Mouse (Mus musculus) lung, postnatal 14 days (tissue): ENCODE results near the gene Rab12.

Source experiments
- DNase-seq: peaks from one replicate; pipeline ENCODE4 v3.0.0; 2021

Gene Rab12

DNA sequence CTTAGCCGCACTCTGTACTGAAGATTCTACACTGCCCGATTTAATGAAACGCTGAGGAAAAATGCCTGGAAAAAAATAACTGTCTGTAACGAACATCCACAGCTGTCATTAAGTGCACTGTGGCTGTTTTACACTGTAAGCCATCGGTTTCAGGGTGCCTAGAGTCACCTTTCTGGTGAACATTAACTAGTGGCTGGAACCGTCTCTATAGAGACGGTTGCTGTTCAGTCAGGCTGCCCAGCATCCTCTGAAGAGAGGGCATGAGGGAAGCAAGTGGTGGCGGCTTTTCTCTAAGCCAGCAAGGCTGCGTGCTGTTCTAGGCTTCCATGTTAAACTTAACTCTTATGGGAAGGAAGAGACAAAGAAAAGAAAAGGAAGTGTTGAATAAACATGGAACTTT is 22.9 kb downstream of the Rab12 start:
- no peak for DNase-seq

DNA sequence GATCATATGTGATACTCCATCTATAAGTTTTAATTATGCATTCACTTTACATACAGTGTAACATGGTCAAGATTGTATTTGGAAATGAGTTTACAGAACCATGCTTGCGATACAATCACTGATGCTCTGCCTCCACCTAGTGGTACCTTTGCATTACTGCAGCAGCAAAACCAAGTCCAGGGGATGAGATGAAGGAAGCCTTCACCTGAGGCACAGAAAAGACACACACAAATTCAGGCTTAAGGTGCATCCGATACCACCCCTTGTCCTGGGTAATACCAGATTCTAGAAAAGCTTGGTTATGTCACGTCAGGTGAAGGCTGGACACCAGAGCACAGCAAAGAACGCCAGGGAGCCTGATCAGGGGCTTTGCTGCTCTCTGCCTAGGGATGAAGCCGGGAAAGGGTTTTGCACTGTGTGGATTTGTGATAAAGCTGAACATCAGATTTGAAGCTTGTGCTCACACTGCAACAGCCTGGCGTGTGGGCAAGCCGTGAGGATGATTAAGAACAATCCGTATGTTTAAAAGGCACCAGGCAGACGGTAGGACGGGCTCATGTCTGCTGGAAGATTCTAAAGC is 29.4 kb downstream of the Rab12 start:
- peak; percentile 56 for DNase-seq

DNA sequence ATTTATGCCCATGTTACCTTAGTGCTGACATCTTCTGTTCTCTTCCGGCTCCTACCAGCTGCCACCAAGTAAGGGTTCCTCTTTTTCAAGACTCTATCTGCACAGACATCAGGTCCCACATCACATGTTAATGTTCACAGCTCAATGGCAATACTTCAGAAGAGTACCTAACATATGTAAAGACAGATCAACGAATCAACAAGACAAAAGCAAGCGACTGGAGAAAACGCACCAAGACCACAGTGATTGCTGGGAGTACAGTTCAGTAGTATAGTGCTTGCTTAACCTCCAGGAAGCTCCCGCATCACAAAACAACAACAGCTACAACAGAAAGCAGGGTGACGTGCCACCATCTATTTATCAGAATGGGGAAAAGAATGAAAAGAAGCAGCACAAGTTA is 33.0 kb downstream of the Rab12 start:
- no peak for DNase-seq

DNA sequence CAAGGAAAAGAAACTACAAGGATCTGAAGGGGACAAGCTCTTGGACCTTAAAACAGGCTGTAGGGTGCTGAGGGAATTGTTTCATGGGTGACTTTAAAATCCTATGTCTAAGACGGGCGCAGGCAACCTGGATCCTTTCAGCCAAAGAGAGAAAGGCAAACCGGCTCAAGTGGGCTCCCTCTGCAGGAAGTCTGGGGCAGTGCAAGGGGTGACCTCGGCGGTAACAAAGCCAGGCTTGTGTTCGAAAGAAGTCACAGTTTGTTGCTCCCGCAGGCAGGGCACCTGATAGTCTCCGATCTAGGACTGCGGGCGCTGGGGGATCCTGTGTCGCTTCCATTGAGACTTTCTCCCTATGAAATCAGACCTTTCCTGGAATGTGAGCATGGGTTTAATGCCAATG is 33.8 kb downstream of the Rab12 start:
- DNase-seq = peak; percentile 82

DNA sequence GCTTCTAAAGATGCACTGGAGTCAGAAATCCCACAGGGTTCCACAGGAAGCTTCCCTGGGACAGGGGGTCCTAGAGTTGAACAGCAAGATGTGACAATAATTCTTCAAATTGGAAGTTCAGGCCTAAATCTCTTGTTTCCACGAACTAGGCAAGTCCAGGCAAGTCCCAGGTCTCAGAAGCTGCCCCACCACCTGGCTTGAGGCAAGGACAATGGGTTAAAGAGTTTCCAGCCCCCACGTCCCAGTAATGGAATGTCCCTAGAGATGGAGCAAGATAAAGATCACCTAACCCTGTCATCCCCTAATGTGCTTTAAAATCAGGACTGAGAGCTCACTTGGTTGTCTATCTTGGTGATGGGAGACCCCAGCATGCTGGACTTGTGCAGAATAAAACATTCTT is 34.6 kb downstream of the Rab12 start:
- DNase-seq = no peak

DNA sequence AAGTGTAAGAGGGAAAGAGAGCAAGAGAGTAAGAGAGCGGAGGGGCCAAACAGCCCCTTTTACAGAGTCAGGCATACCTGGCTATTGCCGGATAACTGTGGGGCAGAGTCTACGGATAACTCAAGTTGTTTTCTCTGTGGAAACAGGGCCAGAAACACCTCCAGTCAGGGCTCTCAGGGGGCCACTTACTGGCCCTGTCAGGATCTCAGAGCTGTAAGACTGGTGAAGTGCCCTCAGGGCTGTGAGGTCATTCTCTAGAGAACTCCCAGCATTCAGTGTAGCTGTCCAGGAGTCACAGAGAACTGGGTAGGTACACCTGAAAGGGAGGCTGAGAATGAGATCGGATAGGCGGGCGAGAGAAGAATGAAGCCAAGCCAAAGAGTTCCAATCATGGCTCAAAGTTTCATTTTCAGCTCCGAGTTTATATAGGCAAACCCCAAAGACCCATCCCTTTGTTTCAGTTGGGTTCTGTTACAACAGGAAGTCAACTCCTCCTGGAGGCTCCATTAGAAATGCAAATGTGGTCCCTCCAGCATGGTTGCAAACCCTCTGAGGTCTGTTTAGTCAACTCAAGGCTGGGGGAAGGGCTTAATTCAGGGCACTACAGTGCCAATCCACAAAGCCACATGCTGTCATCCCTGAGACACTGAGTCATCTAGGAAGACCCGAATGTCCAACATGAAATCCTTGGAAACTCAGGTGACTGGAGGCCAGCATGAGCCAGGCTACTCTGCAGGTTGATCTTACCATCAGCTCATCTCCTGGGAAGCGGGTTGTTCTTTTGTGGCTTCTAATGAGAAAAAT is 35.7 kb downstream of the Rab12 start:
- peak; percentile 34 for DNase-seq

DNA sequence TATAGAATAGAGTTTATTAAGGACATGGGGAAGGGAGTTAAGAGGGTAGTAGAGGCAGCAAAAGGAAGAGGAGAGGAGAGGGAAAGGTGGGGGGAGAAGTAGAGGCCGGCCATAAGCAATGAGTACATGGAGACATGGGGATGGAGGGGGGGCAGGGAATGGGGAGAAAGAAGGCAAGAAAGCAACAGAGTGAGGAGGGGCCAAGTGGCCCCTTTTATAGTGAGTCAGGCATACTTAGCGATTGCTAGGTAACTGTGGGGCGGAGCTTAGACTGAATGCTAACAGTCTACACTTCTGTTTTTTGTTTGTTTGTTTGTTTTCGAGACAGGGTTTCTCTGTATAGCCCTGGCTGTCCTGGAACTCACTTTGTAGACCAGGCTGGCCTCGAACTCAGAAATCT is 38.2 kb downstream of the Rab12 start:
- no peak for DNase-seq

DNA sequence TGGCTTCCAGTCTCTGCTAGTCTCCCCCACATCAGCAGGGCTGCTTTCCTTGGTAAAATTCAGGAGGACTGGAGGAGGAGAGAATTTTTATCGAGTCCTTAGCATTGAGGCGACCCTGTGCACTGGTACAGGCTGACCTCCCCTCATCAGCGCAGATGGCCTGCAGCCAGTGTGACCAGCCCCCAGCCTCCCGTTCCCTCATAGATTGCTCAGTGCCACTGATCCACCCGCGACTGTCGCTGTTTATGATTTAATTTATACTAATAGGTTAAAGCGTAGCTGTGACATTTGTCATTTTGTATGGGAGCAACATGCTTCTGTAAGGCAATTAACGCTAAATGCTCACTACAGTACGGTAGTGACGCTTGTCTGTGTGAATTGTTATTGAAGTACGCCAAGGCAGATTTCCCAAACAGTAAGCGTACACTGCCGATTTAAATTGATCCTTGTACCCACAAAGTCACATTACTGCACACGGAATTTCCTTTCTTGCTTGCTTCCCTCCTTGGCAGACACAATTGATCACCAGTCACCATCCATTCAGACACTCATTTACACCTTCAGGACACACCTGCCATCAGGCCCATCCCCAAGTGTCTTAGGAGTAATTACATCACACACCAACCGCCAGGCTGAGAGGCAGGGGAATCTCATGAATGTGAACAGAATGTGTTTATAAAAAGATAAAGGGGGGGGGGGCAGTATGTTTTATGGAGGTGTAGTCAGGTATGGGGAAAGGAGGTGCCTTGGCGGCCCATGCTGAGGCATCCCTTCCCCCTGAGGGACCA is 38.8 kb downstream of the Rab12 start:
- DNase-seq = no peak

DNA sequence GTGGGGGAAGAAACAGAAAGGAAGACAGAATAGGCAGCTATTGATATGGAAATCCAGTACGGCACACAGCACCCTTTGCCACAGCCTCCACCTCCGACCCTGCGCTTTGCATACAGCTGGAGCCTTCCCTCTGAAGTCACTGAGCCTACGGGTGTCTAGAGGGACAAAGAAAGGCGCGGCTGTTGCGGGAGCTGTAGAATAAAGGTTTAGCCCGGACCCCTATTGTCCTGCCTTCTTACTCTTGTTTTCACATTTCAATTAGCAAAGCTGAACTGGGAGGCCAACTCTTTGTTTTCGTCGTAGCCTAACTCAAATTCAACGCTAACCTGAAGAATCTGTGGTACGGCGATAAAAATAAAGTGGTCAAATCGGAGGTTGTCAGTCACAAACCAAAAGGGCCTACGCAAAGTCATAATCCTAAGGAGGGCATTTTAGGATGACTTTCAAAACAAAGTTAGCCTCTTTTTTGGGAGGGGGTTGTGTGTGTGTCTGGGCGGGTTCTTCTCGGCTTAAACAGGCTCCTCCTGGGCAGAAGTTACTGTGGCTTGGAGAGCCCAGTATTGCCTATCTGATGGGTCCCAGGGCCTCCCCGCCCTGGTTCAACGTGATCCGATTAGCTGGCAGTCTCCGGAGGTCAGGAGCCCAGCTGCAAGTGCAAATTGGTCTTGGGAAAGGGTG is 39.6 kb downstream of the Rab12 start:
- DNase-seq = no peak

DNA sequence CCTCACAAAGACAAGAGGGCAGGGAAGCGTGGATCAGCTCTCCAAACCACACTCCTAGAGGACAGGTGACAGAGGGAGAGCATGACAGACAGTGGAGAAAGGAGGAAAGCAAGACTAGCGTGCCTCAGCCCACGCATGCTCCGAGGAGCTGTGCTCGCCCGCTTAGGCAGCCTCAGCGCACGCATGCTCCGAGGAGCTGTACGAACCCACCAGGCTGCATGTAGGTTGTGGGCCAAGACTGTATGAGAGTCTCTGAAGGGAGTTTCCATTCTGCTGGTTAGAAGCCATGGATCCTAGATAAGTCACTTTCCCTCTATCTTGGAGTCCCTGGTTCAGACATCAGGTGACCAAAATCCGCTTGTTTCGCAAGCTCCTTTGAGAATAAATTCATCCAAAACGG is 40.2 kb downstream of the Rab12 start:
- no peak for DNase-seq

DNA sequence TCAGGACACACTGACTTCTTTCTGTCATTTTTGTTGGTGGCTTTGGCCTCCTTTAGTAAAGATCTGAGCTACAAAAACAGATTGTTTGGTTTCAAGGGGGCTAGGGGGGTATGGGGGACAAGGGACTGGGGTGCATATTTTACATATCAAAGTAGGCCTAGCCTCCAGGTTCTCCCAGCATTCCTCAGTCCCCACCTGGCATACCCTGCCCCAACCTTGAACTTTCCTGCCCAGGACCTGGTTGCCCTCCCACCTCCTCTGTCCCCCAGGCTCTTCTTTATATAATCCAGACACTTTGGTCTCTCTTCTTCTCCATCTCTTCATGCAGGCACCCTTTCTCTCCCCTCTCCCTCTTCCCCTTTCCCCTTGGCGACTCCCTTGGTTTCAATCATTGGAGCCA is 46.3 kb downstream of the Rab12 start:
- no peak for DNase-seq

DNA sequence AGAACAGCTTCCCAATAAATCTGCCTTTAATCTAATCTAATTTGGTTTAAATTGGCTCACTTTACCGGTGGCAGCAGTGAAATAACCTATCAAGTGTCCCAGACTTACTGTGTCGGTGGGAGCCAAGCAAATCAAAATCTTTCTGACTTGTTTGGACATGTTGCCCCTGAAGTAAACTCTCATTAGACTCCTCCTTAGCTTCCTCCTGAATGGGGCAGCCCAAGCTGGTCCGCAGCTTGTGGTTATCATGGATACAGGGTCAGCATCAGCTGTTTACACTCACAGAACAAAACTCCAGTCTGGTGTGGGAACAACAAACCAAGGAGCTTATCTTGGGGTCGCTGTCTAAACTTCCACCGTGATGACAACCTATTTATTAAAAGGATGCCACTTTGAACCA is 47.8 kb downstream of the Rab12 start:
- DNase-seq = no peak

DNA sequence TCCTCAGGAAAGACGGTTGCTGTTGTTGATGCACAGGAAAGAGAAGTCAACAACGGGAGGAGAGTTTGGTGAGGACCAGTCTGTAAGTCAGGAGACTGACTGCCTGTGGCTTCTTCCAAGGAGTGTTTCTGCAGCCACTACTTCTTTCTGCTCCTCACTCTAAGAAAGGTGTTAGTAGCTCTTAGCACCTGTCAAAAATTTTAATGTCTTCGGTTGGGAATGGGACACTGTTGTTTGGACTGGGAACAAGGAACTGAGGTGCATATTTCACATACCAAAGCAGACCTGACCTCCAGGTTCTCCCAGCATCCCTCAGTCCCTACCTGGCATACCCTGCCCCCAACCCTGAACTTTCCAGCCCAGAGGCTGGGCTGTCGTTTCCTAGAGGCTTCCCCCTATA is 48.3 kb downstream of the Rab12 start:
- no peak for DNase-seq

DNA sequence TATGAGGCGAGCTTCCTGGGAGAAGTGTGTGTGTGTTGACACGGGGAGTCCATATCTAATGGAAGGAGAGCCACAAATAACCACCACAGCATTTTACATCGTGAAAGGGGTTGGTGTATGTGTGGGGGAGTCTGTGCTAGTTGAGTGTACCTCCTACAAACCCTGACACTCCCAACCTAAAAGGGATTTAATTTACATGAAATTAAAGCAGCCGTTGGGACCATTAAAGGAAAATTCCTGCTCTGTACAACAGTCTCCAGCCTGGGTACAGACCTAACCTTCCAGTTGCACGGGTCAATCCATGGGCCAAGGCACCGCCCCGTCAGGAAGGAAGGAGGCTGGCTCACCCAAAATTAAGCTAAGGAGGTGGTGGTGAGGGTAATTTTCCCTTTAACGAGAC is 49.5 kb downstream of the Rab12 start:
- DNase-seq = no peak

DNA sequence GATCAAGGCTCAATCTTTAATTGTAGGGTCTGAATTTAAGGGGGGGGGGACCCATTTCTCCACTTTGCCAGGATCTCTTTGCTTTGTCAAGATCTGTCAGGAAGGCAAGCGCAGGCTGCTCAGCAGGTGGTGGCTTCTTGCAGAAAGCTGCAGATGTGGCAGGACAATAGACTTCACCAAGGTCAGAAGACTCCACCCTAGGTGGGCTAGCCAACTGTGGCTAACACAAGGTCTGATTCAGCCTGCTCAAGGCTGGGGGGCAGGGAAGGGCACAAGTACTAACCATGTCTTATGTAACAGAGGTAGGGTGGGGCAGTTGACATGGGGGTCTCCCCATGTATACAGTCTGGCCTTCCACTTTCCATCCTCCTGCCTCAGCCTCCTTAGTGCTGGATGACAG is 62.3 kb downstream of the Rab12 start:
- no peak for DNase-seq

DNA sequence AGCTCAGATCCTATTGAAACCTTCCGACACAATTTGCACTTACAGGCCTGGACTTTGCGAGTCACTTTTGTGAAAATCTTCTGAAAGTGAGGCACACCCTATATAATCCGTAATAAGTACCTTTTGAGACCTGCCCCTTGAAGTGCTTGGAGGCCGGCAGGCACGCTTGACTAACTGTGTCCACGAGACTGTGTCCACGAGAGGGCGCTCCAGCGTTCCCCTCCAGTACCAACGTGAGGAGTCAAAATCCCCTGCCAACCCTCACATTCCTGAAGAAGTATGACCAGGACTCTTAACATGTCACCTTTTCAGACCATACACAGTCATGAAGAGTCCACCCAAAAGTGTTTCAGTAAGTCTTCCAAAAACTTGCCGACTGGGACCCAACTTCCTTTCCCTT is 68.4 kb downstream of the Rab12 start:
- DNase-seq = peak; percentile 95

DNA sequence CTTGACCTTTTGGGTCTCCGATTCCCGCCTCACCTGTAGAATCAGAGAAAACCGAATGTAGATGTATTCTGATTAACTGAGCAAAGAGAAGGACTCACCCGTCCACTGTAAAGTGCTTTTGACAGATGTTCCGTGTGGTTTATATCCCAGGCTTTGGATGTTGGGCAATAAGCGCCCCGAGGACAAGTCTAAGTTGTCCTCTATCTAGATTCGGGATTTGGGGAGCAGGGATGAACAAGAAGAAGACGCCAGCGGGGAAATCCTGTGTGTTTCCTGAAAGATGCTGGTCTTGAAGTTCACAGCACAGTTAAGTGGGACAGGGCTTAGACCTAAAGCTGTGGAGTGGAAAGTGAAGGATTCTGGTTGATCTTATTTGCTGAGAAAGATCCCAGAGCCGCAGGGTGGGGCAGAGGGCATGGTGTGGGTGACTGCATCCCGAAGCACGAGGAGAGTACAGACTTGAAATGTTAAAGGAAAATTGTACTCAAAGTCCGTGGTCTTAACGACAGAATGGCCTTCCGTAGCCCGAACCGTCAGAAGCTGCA is 68.9 kb downstream of the Rab12 start:
- no peak for DNase-seq

DNA sequence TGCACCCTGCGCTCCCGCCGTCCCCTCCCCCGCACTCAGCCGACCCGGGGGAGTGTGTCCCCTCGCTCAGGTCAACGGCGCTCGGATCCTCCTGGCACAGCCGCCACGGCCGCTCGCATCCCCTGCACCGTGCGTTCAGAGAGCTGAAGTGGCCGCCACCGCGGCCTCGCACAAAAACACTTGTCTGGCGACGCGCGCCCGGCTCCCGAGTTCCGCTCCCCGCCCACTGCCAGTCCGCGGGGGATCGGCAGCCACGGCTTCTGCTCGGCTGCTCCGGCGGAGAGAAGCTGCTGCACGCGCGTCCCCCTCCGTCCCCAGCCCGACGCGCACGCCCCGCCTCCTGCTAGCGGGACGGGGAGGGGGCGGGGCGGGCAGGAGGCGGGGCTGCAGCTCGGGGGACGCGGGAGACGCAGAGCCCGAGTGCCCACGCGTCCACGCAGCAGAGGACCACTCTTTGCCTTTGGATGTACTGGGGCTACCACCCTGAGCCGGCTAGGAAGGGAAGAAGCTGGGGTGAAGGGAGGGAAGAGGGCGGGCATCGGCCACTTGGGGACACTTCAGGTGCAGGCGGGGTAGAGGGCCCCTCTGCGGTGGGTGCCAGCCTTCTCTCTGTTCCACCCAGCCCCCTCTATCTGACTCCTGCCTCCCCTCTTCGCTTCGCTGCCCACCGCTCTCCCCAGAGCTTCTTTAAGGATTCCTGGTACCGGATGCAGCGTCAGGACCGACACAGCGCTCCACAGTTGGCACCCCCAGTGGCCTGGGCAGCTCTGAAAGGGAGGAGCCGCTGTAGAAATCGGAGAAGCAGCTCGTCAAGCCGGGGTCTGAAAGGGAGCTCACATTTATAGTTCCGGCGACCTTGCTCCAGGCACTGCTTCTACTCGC is 69.8 kb downstream of the Rab12 start, which contains the start of gene Mtcl1:
Mtcl1 (minus strand) TSS at position 291 of the 882 bp plus-strand sequence.
- peak; percentile 78 for DNase-seq

DNA sequence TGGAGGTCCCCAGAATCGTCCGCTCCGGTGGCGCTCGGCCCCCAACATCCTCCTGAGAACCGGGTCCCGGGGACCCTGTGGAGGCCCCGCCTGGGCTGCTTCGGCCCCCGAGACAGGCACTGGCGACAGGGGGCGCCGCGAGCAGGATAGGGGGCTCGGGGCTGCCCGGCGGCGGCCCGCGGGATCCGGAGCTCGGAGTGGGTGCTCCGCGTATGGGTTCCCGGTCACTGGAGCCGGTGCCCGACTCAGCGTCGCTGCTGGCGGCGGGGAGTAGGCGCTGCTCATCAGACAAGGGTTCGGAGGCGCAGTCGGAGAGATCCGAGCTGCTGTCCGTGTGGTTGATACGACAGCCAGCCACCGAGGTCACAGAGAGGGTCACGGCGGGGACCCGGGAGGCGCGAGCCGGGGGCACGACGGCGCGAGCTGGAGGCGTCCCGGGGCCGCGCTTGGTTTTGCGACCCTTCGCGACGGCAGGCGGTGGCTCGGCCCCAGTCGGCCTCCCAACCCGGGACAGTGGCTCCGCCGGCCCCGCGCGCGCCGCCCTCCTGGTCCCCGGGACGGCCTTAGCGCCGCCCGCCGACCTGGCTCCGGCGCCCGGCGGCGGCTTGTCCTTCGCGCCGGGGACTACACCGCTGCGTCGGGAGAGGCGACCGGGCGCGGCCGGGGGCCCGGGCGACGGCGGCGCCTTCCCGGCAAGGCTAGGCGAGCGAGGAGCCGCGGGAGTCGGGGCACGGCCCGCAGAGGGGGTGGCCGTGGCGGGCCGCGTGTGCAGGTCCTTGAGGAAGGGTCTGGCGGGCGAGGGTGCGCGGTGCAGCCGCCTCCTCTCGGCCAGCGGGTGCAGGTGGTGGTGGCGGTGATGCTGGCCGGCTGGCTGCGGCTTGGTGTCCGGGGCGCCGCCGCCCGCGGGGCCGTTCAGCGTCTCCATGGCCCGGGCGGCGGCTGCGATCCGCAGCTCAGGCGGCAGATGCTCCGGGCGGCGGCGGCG is 70.8 kb downstream of the Rab12 start:
- DNase-seq = peak; percentile 72

DNA sequence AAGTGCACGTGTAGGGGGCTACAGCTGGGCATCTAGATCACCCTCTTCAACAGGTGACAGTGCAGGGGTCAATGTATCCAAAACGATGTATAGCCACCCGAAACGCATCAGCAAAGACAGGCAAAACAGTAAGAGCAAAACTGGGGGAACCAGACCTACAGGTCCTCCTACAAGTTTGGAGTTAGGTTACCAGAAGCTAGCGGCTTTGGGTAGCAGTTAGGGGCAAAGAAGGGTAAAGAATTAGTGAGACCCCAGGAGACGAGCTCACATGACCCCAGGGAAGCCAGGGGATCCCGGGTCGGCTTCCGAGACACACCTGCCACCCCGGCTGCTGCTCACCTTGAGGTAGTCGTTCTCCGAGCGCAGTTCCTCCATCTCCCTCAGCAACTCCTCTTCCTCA is 71.6 kb downstream of the Rab12 start:
- DNase-seq = no peak

DNA sequence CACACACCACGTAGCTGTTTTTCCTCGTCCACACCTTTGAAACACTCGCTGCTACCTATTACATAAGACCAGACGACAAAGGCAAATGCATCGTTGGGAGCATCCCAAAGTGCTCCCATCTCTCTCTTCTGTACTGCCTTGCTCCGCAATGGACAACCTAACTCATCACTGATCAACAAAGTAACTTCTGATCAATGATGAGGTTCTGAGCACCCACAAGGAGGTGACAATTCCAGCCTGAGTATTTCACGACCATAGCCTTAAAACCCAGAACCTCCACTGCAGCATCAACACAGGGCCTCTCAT is 72.6 kb downstream of the Rab12 start:
- no peak for DNase-seq
